Mouse (Mus musculus) E14TG2a.4 (cell line): ENCODE measurements at regions not wholly inside any gene's neighbourhood (a gene's known extent, or its start where the extent isn't known, plus 50 kb on each side); places are given as distances from the start of the nearest gene placed in this dataset.

Experiments
- CTCF ChIP-seq: conservative IDR thresholded peaks from 2 replicates; pipeline ENCODE4 v1.5.1; 2014; ENCODE audit warnings: low read length
- NANOG ChIP-seq: IDR thresholded peaks from 2 replicates; pipeline ENCODE4 v1.6.1; 2014; ENCODE audit warnings: borderline replicate concordance, low read length, mixed read lengths
- POU5F1 ChIP-seq: IDR thresholded peaks from 2 replicates; pipeline ENCODE4 v1.6.1; 2014; ENCODE audit warnings: low read length, borderline replicate concordance

GRCm38 (mm10) chr12:15536247-15536646, 280.5 kb downstream of the Trib2 start:
- TF ChIP-seq CTCF (no peak), POU5F1 (no peak), NANOG (no peak)
